Mouse (Mus musculus) liver, postnatal 0 days (tissue): ENCODE results near the gene Mroh2a. TPM values are rescaled to one million over a fixed set of nuclear protein-coding genes. Genes with fewer than 3 reads are reported as not detected.

Experiments
- ATAC-seq: fragments of 200-750 bp; cut with Nextera tagmentation; 2 replicates; pipeline ENCODE4 v1.8.0; 2017; ENCODE audit warnings: mild to moderate bottlenecking, moderate library complexity
- DNase-seq: peaks from one replicate; pipeline ENCODE4 v3.0.0-alpha.2; 2016
- H3K27ac ChIP-seq: fragments of 300-500 bp; sonication (generic); 2 replicates; pipeline ENCODE4 v1.5.1; 2014; ENCODE audit warnings: antibody characterized with exemption, moderate library complexity, mild to moderate bottlenecking, low read depth
- H3K27me3 ChIP-seq: fragments of 300-500 bp; sonication (generic); 2 replicates; pipeline ENCODE4 v1.6.1; 2014; ENCODE audit warnings: low read length, control low read depth, mixed read lengths; ENCODE audit not compliant: insufficient read depth
- H3K36me3 ChIP-seq: fragments of 300-500 bp; sonication (generic); replicated peaks from 2 replicates; pipeline ENCODE4 v1.6.1; 2014; ENCODE audit warnings: mild to moderate bottlenecking, control low read depth, low read length, moderate library complexity, mixed read lengths; ENCODE audit not compliant: insufficient read depth
- H3K4me1 ChIP-seq: fragments of 300-500 bp; sonication (generic); 2 replicates; pipeline ENCODE4 v1.6.1; 2014; ENCODE audit warnings: antibody characterized with exemption, mild to moderate bottlenecking, control low read depth; ENCODE audit not compliant: insufficient read depth
- H3K4me2 ChIP-seq: fragments of 300-500 bp; sonication (generic); 2 replicates; pipeline ENCODE4 v1.6.1; 2014; ENCODE audit warnings: low read depth, mild to moderate bottlenecking, low read length, moderate library complexity, mixed read lengths
- H3K4me3 ChIP-seq: fragments of 300-500 bp; sonication (generic); 2 replicates; pipeline ENCODE4 v1.5.1; 2014; ENCODE audit warnings: low read depth, low read length
- H3K9ac ChIP-seq: fragments of 300-500 bp; sonication (generic); replicated peaks from 2 replicates; pipeline ENCODE4 v1.6.1; 2014; ENCODE audit warnings: mild to moderate bottlenecking, moderate library complexity
- H3K9me3 ChIP-seq: fragments of 300-500 bp; sonication (generic); 2 replicates; pipeline ENCODE4 v1.6.1; 2016; ENCODE audit warnings: mild to moderate bottlenecking, control low read depth, low read length, mixed read lengths
- CTCF ChIP-seq: sonication (generic); IDR thresholded peaks from 2 replicates; pipeline ENCODE4 v1.5.1; 2016; ENCODE audit warnings: antibody characterized with exemption, low read depth
- EP300 ChIP-seq: IDR thresholded peaks from 2 replicates; pipeline ENCODE4 v1.6.1; 2016; ENCODE audit warnings: antibody characterized with exemption, low read depth, mild to moderate bottlenecking
- WGBS: fragments of 180-500 bp; shearing (Covaris S2); extraction: QIAGEN DNeasy Blood & Tissue Kit; methylation state at CpG from one replicate; pipeline ENCODE4 v1.1.7; 2014; ENCODE audit not compliant: insufficient replicate concordance; 5-methylcytosine and 5-hydroxymethylcytosine counted together
- polyA plus RNA-seq: library from polyadenylated mRNA; unstranded; fragments of >200 nt; fragmentation: Nextera tagmentation; extraction: Ambion mirVana; gene quantifications from 2 replicates; pipeline ENCODE4 v1.2.1, GENCODE M21; 2015

The Mroh2a gene
- polyA plus RNA-seq, 1 experiment from 2014 or later = 0.61 TPM

DNA sequence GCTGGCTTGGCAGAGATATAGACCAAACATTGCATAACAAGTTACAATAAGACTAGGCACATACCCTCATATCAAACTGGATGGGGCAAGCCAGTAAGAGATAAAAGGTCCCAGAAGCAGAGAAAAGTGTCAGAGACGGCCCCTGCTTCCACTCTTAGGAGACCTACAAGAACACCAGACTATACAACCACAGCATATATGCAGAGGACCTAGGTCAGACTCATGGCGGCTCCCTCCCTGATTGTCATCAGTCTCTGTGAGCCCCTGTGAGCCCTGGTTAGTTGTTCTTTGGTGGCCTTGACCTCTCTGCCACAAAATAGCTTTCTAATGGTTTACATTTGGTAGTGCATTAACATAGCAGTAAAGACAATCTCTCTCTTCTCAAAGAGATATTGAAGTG, 82.2 kb downstream of the Mroh2a start:
- no peak for DNase-seq
- no peaks in the 10 kb centered on the region for H3K27me3 ChIP-seq

DNA sequence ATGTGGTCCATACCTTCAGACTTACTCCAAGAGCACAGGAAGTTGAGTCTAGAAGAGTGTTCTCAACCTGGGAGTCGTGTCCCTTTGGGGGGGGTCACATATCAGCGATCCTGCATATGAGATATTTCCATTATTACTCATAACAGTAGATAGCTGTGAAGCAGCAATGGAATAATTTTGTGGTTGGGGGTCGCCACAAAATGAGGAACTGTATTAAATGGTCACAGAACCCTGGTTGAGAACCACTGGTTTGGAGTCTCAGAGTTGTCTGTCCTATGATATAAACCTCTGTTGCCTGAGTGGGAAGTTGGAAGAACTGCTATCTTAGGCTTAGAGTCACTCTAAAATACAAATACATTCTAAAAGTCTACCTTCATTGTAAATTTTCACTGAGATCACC, 83.1 kb downstream of the Mroh2a start:
- Histone ChIP-seq H3K27me3 (no peaks in the 10 kb centered on the region), H3K9ac (no peak overlapping the region), H3K9me3 (peaks cover 7% of the 10 kb centered on the region), H3K4me3 (no peak overlapping the region), H3K4me1 (no peaks in the 10 kb centered on the region), H3K4me2 (no peak overlapping the region), H3K36me3 (no peaks in the 10 kb centered on the region), H3K27ac (no peak overlapping the region)
- TF ChIP-seq CTCF (no peak), EP300 (no peak)
- no peak for DNase-seq
- WGBS = 40% methylated on average over 3 of the region's 3 CpGs
- no peak for ATAC-seq

More for the DNA sequence above, 82.2 kb downstream of the Mroh2a start:
- 40% methylated on average over 2 of the region's 2 CpGs for WGBS
- H3K36me3 ChIP-seq = no peaks in the 10 kb centered on the region
- H3K4me2 ChIP-seq = no peak overlapping the region
- H3K9me3 ChIP-seq = peaks cover 7% of the 10 kb centered on the region
- H3K9ac ChIP-seq = no peak overlapping the region
- H3K4me3 ChIP-seq = no peak overlapping the region
- H3K27ac ChIP-seq = no peak overlapping the region
- H3K4me1 ChIP-seq = no peaks in the 10 kb centered on the region
- TF ChIP-seq CTCF (no peak), EP300 (no peak)
- no peak for ATAC-seq

DNA sequence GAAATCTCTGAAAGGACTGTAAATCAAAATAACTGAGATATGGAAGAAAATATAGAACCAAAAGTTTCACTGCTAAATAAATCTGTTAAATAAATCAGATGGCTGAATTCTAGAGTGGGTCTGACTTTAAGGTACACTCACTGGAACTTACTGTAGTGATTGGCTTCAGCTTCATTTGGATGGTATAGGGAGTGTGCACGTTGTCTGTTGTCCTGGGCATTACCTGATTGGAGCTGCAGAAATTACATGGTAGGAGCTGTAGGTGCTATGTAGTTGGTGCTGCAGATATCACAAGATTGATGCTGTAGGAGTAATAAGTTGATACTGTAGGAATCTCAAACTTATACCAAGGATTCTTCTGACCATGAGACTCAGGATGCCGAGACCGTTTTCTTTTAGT, 83.6 kb downstream of the Mroh2a start:
- ATAC-seq (no peak), DNase-seq (no peak)
- no peak for TF ChIP-seq EP300
- no peak for TF ChIP-seq CTCF
- H3K27ac ChIP-seq = no peak overlapping the region
- no peaks in the 10 kb centered on the region for H3K4me1 ChIP-seq
- H3K9me3 ChIP-seq = peaks cover 7% of the 10 kb centered on the region
- no peak overlapping the region for H3K4me3 ChIP-seq
- no peaks in the 10 kb centered on the region for H3K27me3 ChIP-seq
- H3K9ac ChIP-seq = no peak overlapping the region
- H3K4me2 ChIP-seq = no peak overlapping the region
- H3K36me3 ChIP-seq = no peaks in the 10 kb centered on the region
- 55% methylated on average over 3 of the region's 3 CpGs for WGBS

Other genes starting within 250 kb of the Mroh2a start
- 7.3 and 9.2 TPM in 2 replicates for gene Usp40, start 218.4 kb upstream of the Mroh2a start, polyA plus RNA-seq
- gene Ugt1a10, start 171.6 kb upstream of the Mroh2a start, polyA plus RNA-seq = 0.21 and 0.45 TPM in 2 replicates
- 0.54 and 0.56 TPM in 2 replicates for gene Ugt1a9, start 156.2 kb upstream of the Mroh2a start, polyA plus RNA-seq
- gene Ugt1a8, start 139.2 kb upstream of the Mroh2a start, polyA plus RNA-seq = not detected in 2 replicates
- 2.3 and 2.9 TPM in 2 replicates for gene Ugt1a7c, start 131.9 kb upstream of the Mroh2a start, polyA plus RNA-seq
- 28.8 and 29.4 TPM in 2 replicates for gene Ugt1a6b, start 123.7 kb upstream of the Mroh2a start, polyA plus RNA-seq
- gene Ugt1a6a, start 92.2 kb upstream of the Mroh2a start, polyA plus RNA-seq = 27.7 and 28.5 TPM in 2 replicates
- gene Ugt1a5, start 61.0 kb upstream of the Mroh2a start, polyA plus RNA-seq = 0.08 and 0.19 TPM in 2 replicates
- gene Ugt1a2, start 26.4 kb upstream of the Mroh2a start, polyA plus RNA-seq = not detected in 2 replicates
- gene Dnajb3, start 21.2 kb upstream of the Mroh2a start, polyA plus RNA-seq = 7.1 and 7.8 TPM in 2 replicates
- 412 and 437 TPM in 2 replicates for gene Ugt1a1, start 15.0 kb upstream of the Mroh2a start, polyA plus RNA-seq
- 31.4 and 37.0 TPM in 2 replicates for gene Hjurp, start 50.6 kb downstream of the Mroh2a start, polyA plus RNA-seq
- gene Trpm8, start 50.7 kb downstream of the Mroh2a start, polyA plus RNA-seq = not detected in 2 replicates
- gene Spp2, start 180.0 kb downstream of the Mroh2a start, polyA plus RNA-seq = 738 and 756 TPM in 2 replicates